Mouse (Mus musculus) neural tube, embryonic 12.5 days (tissue): ENCODE measurements around the gene Commd8. TPM values are rescaled to one million over a fixed set of nuclear protein-coding genes. Genes with fewer than 3 reads are reported as not detected.
A peak's percentile ranks its signal among the peaks of the same experiment; 100 is the strongest.

ENCODE experiments used
- ATAC-seq: fragments of 200-750 bp; cut with Nextera tagmentation; 2 replicates; pipeline ENCODE4 v1.8.0; 2017; ENCODE audit warnings: low read depth, mild to moderate bottlenecking, moderate TSS enrichment, moderate library complexity; ENCODE audit not compliant: low FRiP score
- H3K27ac ChIP-seq: fragments of 300-500 bp; sonication (generic); 2 replicates; pipeline ENCODE4 v1.5.1; 2016
- H3K27me3 ChIP-seq: fragments of 300-500 bp; sonication (generic); replicated peaks from 2 replicates; pipeline ENCODE4 v1.6.1; 2016; ENCODE audit warnings: mild to moderate bottlenecking
- H3K36me3 ChIP-seq: fragments of 300-500 bp; sonication (generic); 2 replicates; pipeline ENCODE4 v1.6.1; 2016; ENCODE audit warnings: mild to moderate bottlenecking
- H3K4me1 ChIP-seq: fragments of 300-500 bp; sonication (generic); 2 replicates; pipeline ENCODE4 v1.6.1; 2016
- H3K4me2 ChIP-seq: fragments of 300-500 bp; sonication (generic); replicated peaks from 2 replicates; pipeline ENCODE4 v1.6.1; 2016; ENCODE audit warnings: mild to moderate bottlenecking
- H3K4me3 ChIP-seq: fragments of 300-500 bp; sonication (generic); 2 replicates; pipeline ENCODE4 v1.5.1; 2016
- H3K9ac ChIP-seq: fragments of 300-500 bp; sonication (generic); 2 replicates; pipeline ENCODE4 v1.6.1; 2016; ENCODE audit warnings: mild to moderate bottlenecking
- H3K9me3 ChIP-seq: fragments of 300-500 bp; sonication (generic); 2 replicates; pipeline ENCODE4 v1.6.1; 2016; ENCODE audit warnings: mild to moderate bottlenecking
- WGBS: fragments of 180-500 bp; shearing (Covaris S2); methylation state at CpG from one replicate; pipeline ENCODE4 v1.1.7; 2016; 5-methylcytosine and 5-hydroxymethylcytosine counted together
- polyA plus RNA-seq: library from polyadenylated mRNA; unstranded; fragments of >200 nt; fragmentation: Nextera tagmentation; extraction: Ambion mirVana; gene quantifications from 2 replicates; pipeline ENCODE4 v1.2.1, GENCODE M21; 2016

The Commd8 gene
- polyA plus RNA-seq, 1 experiment from 2014 or later, result 158 TPM

DNA sequence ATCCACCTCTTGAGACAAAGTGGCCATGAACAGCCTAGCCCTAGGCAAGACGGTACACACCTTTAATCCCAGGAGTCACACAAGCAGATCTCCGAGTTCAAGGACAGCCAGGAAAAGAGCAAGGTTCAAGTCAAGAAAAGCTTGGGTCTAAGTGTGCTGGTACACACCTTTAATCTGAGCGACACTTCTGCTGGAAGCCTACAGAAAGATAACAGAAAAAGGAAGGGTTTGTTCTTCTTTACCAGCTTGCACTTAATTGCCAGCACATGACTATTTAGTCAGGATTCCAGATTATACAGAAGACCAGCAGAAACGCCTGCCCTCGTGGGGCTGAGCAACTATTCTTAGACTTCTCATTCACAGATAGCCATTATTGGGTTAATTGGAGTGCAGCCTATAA lies 23.9 kb upstream of the Commd8 start:
- H3K27me3 ChIP-seq, result no peaks in the 10 kb centered on the region
- ATAC-seq, result no peak
- H3K4me3 ChIP-seq, result no peak overlapping the region
- WGBS, result 89% methylated on average over 5 of the region's 5 CpGs
- no peaks in the 10 kb centered on the region for H3K9me3 ChIP-seq
- no peak overlapping the region for H3K9ac ChIP-seq
- H3K4me2 ChIP-seq, result no peak overlapping the region
- H3K36me3 ChIP-seq, result no peaks in the 10 kb centered on the region
- no peak overlapping the region for H3K27ac ChIP-seq
- H3K4me1 ChIP-seq, result no peaks in the 10 kb centered on the region

DNA sequence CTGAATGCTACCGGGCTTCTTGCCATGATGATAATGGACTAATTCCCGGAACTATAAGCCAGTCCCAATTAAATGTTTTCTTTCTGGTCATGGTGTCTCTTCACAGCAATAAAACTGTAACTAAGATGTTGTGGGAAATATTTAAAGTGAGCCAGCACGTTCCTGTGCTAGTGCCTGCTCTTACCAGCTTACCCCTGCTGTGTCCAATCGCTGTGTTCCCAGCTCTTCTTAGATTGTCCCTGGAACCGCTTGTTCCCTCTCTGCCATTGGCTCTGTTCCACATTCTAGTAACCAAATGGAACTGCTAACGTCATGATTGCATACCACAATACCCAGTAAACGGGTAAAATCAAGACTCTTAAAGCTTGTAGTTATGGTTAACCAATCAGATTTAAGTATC lies 23.2 kb upstream of the Commd8 start:
- no peak overlapping the region for H3K27ac ChIP-seq
- no peaks in the 10 kb centered on the region for H3K9me3 ChIP-seq
- 83% methylated on average over 7 of the region's 7 CpGs for WGBS
- H3K9ac ChIP-seq, result no peak overlapping the region
- no peaks in the 10 kb centered on the region for H3K36me3 ChIP-seq
- no peaks in the 10 kb centered on the region for H3K27me3 ChIP-seq
- no peak overlapping the region for H3K4me2 ChIP-seq
- H3K4me1 ChIP-seq, result no peaks in the 10 kb centered on the region
- H3K4me3 ChIP-seq, result no peak overlapping the region
- no peak for ATAC-seq

DNA sequence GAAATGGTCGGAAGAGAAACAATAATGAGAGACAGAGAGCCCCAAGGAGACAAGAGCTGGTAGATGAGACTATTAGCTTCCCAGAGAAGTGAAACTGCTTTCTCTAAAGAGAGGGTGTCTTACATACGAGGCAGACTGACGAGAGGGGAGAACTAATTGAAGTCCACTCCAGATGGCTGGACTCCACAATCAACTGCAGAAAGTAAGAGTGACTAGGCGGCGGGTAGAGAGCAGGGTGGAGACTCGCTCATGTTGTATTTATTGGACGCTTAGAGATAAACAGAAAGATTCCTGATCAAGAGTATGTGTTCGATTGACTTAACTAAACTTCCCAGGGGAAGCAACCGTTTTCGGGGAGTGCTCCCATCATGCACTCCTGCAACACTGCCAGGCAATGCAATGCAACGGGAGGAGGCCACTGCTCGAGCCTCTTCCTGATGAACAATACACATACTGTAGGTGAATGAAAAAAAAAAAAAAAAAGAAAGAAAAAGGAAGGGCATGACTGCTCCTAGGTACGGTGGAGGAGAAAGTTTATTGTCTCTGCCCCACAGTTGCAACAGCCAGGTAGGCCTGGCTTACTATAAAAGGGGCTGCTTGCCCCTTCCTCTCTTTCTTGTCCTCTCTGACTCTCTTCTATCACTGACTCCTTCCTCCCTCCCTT lies 16.6 kb upstream of the Commd8 start:
- WGBS, result 89% methylated on average over 13 of the region's 13 CpGs
- Histone ChIP-seq H3K36me3 (no peaks in the 10 kb centered on the region), H3K4me3 (no peak overlapping the region), H3K9me3 (no peaks in the 10 kb centered on the region), H3K27me3 (no peaks in the 10 kb centered on the region), H3K4me1 (no peaks in the 10 kb centered on the region), H3K9ac (no peak overlapping the region), H3K27ac (no peak overlapping the region), H3K4me2 (no peak overlapping the region)
- ATAC-seq, result no peak

DNA sequence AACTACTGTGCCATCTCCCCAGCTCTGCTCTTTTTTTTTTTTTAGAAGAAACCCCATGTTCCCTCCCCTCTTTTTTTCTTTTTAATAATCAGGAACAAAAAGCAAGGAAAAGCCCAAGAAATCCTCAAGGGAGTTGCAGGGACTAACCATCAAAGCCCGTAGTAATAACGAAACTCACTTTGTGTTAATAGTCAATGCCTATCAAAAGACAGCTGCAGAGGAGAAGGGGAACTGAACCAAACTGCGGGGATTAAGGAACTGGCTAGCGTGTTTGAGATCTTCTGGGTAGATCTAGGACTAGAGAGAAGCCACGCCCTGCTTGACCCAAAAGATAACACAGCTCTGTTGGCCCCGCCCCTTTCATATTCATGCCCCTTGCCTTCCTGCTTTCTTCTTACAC lies 15.9 kb upstream of the Commd8 start:
- no peak for ATAC-seq
- Histone ChIP-seq H3K9ac (no peak overlapping the region), H3K4me2 (no peak overlapping the region), H3K27ac (no peak overlapping the region), H3K36me3 (no peaks in the 10 kb centered on the region), H3K27me3 (no peaks in the 10 kb centered on the region), H3K9me3 (no peaks in the 10 kb centered on the region), H3K4me1 (no peaks in the 10 kb centered on the region), H3K4me3 (no peak overlapping the region)
- WGBS, result 85% methylated on average over 6 of the region's 6 CpGs

DNA sequence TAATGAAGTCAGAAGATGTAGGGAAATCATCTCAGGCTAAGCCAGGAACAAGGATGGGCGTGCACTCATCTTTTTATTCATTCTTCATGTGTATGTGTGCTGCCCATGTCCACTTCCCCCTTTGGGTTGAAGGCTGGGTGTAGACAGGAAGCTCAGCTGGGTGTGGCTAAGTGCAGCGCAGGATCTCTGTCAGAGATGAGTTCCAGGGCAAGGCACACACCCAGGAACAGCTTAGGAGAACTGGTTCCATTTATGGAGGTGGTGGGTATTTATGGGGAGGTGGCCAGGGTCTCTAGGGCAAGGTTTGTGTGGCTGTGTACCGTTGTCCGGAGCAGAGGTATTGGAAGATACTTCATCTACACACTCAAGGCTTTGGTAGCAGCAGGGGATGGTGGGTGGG lies 14.8 kb upstream of the Commd8 start:
- Histone ChIP-seq H3K27me3 (no peaks in the 10 kb centered on the region), H3K9ac (no peak overlapping the region), H3K4me3 (no peak overlapping the region), H3K4me1 (no peaks in the 10 kb centered on the region), H3K27ac (no peak overlapping the region), H3K9me3 (no peaks in the 10 kb centered on the region), H3K4me2 (no peak overlapping the region), H3K36me3 (no peaks in the 10 kb centered on the region)
- WGBS, result 90% methylated on average over 4 of the region's 4 CpGs
- no peak for ATAC-seq

DNA sequence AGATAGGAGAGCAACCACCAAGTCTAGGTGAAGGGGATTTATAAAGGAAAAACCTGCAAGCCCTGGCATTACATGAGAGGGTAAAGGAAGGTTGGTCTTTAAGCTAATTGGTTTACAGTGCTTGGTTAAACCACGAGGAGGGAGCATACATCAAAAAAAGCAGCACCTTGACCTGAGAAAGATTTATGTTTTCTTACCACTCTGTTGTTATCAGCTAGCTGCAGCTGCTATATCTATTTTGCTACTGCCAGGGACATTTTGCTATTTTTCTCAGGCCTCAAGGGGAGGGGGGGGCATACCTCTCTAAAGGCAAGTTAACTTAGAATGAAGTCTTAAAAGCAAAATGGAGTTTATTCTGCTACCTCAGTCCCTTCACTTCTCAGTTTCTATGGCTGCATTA lies 13.2 kb upstream of the Commd8 start:
- H3K27me3 ChIP-seq, result no peaks in the 10 kb centered on the region
- H3K4me2 ChIP-seq, result no peak overlapping the region
- H3K36me3 ChIP-seq, result no peaks in the 10 kb centered on the region
- no peak overlapping the region for H3K27ac ChIP-seq
- H3K4me1 ChIP-seq, result no peaks in the 10 kb centered on the region
- ATAC-seq, result no peak
- no peak overlapping the region for H3K4me3 ChIP-seq
- H3K9me3 ChIP-seq, result no peaks in the 10 kb centered on the region
- H3K9ac ChIP-seq, result no peak overlapping the region
- WGBS, result 37% methylated on average over 1 of the region's 1 CpGs

DNA sequence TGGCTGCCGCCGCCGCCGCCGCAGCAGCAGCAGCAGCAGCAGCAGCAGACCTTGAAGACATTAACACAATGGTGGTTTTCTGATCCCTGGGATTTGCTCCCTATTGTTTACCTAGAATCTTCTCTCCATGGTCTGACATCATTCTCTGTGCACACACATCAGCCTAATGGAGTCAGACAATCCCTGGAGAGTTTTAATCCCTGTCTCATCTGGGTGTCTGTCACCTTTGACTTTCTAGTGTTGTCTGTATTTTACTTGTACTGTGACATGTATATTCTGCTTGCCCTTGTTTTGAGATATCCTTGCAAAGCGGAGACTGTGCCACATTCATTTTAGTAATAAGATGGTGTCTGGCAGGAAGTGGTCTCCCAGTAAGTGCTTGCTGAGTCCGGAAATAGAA lies 7.5 kb upstream of the Commd8 start:
- Histone ChIP-seq H3K4me1 (no peaks in the 10 kb centered on the region), H3K9ac (no peak overlapping the region), H3K27me3 (no peaks in the 10 kb centered on the region), H3K4me3 (no peak overlapping the region), H3K4me2 (peak overlapping the region; percentile 25), H3K27ac (no peak overlapping the region), H3K36me3 (no peaks in the 10 kb centered on the region), H3K9me3 (no peaks in the 10 kb centered on the region)
- WGBS, result 36% methylated on average over 7 of the region's 7 CpGs
- ATAC-seq, result peak; percentile 30; the same call in 1 of the 2 replicates

DNA sequence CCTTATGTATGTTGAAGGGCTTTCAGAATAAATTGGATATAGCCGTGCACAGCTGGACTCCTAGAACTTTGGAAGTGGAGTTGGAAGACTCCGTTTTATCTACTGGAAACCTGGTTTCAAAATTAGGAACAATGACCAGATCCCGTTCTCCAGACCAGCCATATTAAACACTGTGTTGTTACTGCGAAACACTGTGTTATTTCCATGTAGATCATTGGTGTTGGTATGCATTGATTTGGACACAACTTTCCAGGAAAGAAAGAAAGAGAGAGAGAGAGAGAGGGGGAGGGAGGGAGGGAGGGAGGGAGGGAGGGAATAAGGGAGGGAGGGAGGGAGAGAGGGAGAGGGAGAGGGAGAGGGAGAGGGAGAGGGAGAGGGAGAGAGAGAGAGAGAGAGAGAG lies 7.1 kb upstream of the Commd8 start:
- H3K27me3 ChIP-seq, result no peaks in the 10 kb centered on the region
- H3K4me2 ChIP-seq, result peak overlapping the region; percentile 25; the same call in 1 of the 2 replicates
- no peaks in the 10 kb centered on the region for H3K9me3 ChIP-seq
- H3K36me3 ChIP-seq, result no peaks in the 10 kb centered on the region
- no peak for ATAC-seq
- no peak overlapping the region for H3K4me3 ChIP-seq
- no peaks in the 10 kb centered on the region for H3K4me1 ChIP-seq
- H3K9ac ChIP-seq, result no peak overlapping the region
- 83% methylated on average over 4 of the region's 4 CpGs for WGBS
- H3K27ac ChIP-seq, result no peak overlapping the region

DNA sequence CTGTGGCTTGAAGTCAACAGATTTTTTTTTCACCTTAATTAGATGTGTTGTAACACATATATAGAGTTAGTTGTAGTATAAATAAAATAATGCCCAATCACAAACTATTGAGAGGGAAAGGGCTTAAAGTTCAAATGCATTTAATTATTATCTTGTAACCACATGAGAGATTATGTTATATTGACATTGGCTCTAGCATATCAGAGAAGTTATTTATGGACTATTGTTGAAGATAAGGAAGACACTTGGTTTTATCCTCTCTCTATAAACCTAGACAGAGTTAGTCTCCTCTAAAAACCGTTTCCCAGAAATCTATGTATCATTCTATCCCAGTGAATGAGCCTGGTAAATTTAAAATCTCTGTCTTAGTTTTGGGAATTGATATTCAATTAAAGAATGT lies 5.5 kb upstream of the Commd8 start:
- H3K9ac ChIP-seq, result no peak overlapping the region
- no peak overlapping the region for H3K4me3 ChIP-seq
- H3K27ac ChIP-seq, result no peak overlapping the region
- H3K36me3 ChIP-seq, result no peaks in the 10 kb centered on the region
- WGBS, result 75% methylated on average over 1 of the region's 1 CpGs
- ATAC-seq, result no peak
- no peaks in the 10 kb centered on the region for H3K27me3 ChIP-seq
- H3K4me1 ChIP-seq, result no peaks in the 10 kb centered on the region
- H3K4me2 ChIP-seq, result no peak overlapping the region
- H3K9me3 ChIP-seq, result no peaks in the 10 kb centered on the region

DNA sequence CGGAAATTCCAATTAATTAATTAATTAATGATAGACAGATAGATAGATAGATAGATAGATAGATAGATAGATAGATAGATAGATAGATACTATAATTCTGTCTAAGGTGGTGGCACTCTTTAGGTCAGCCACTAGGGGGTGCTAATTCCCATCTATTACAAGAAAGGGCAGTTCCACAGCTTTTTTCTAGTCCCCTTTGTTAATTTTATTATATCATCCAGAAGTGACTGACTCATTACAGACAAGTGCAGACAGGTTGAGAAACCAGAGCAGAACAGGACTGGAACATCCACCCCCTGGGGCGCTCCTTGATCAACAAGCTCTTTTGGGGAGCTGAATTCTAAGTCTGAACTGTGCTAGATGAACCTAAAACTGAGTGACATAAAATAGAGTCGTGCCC lies 4.7 kb upstream of the Commd8 start:
- Histone ChIP-seq H3K4me3 (no peak overlapping the region), H3K4me1 (no peaks in the 10 kb centered on the region), H3K36me3 (no peaks in the 10 kb centered on the region), H3K4me2 (no peak overlapping the region), H3K27ac (no peak overlapping the region), H3K9ac (no peak overlapping the region), H3K27me3 (no peaks in the 10 kb centered on the region), H3K9me3 (no peaks in the 10 kb centered on the region)
- WGBS, result 34% methylated on average over 3 of the region's 3 CpGs
- ATAC-seq, result no peak

DNA sequence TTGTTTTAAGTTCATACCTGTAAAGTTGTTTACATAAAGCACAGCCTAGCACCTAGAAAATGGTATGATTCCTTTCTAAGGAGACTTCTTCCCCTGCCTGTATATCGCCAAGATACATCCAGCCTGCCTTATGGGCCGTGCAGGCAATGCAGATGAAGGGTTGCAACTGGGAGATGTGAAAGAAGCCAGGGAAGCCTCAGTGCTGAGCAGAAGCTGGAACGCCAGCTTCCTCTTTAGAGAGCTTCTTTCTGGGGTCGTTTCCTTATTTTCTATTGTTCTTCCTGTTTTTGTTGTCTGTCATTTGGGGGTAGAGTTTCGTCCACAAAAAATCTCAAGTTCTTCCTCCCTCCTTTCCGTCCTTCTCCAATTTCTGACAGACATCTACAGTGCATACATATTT lies 2.1 kb upstream of the Commd8 start:
- Histone ChIP-seq H3K9me3 (no peaks in the 10 kb centered on the region), H3K4me3 (no peak overlapping the region), H3K27ac (no peak overlapping the region), H3K9ac (no peak overlapping the region), H3K4me2 (no peak overlapping the region), H3K36me3 (no peaks in the 10 kb centered on the region), H3K27me3 (no peaks in the 10 kb centered on the region), H3K4me1 (peaks cover 7% of the 10 kb centered on the region)
- 72% methylated on average over 6 of the region's 6 CpGs for WGBS
- no peak for ATAC-seq

DNA sequence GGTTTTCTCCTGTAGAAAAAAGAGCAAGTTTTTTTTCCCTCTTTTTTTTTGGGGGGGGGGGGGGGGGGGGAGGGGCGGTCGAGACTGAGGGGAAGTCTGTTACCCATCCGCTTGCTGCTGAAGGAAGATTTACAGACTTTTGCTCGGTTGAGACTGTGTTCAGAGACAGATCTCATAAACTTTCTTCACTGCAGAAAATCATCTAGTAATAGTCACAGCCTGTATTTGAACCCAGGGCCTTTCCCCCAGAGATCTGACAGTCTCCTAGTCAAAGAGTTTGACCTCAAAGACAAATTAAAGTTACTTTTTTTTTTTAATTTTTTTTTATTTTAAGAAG lies 264 bp upstream of the Commd8 start:
- no peak overlapping the region for H3K27ac ChIP-seq
- 0% methylated on average over 4 of the region's 4 CpGs for WGBS
- ATAC-seq, result peak; percentile 57; the same call in 1 of the 2 replicates

DNA sequence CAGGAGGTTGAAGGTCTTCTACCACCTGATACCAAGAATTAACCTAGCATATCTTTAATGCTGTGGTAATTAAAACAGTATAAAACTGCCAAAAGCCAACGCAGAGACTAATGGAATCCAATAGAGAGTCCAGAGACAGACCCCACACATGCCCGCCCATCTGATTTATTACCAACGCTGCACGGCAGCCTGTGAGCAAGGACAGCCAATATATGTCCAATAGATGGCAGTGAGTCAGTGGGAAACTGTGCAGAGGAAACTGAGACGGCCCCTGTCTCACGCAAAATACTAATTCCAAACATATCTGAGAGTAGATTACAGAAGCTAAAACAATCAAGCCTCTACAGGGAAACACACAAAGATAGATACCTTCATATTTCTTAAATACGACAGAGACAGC lies 3.6 kb downstream of the Commd8 start:
- peaks cover 29% of the 10 kb centered on the region for H3K36me3 ChIP-seq
- no peaks in the 10 kb centered on the region for H3K27me3 ChIP-seq
- H3K9ac ChIP-seq, result no peak overlapping the region
- no peaks in the 10 kb centered on the region for H3K9me3 ChIP-seq
- H3K4me3 ChIP-seq, result no peak overlapping the region
- H3K27ac ChIP-seq, result no peak overlapping the region
- no peak for ATAC-seq
- H3K4me2 ChIP-seq, result no peak overlapping the region
- 70% methylated on average over 7 of the region's 7 CpGs for WGBS
- H3K4me1 ChIP-seq, result peaks cover 12% of the 10 kb centered on the region

More for the DNA sequence above, 264 bp upstream of the Commd8 start:
- Histone ChIP-seq H3K4me3 (peak overlapping the region; percentile 73), H3K9ac (no peak overlapping the region), H3K9me3 (no peaks in the 10 kb centered on the region), H3K4me1 (peaks cover 12% of the 10 kb centered on the region), H3K36me3 (no peaks in the 10 kb centered on the region), H3K27me3 (no peaks in the 10 kb centered on the region), H3K4me2 (peak overlapping the region; percentile 89)
